Mouse (Mus musculus) bone marrow, adult 2 months (tissue): ENCODE measurements at regions not wholly inside any gene's neighbourhood (a gene's known extent, or its start where the extent isn't known, plus 50 kb on each side); places are given as distances from the start of the nearest gene placed in this dataset.

Source experiments
- H3K27ac ChIP-seq: fragments of 200-500 bp; 2 replicates; pipeline ENCODE4 v1.5.1; 2012; ENCODE audit warnings: low read depth, mild to moderate bottlenecking, control low read depth, inconsistent platforms, low read length; ENCODE audit not compliant: control insufficient read depth, poor library complexity, insufficient read depth
- H3K4me1 ChIP-seq: fragments of 200-500 bp; 2 replicates; pipeline ENCODE4 v1.6.1; 2011; ENCODE audit warnings: low read length; ENCODE audit not compliant: control insufficient read depth, insufficient read depth
- H3K4me3 ChIP-seq: fragments of 200-500 bp; replicated peaks from 2 replicates; pipeline ENCODE3; 2011; ENCODE audit warnings: mild to moderate bottlenecking, low read depth, low read length, control low read depth; ENCODE audit not compliant: control insufficient read depth
- CTCF ChIP-seq: fragments of 200-500 bp; IDR thresholded peaks from 2 replicates; pipeline ENCODE4 v1.5.1; 2011; ENCODE audit warnings: low read length, control low read depth; ENCODE audit not compliant: control insufficient read depth, insufficient read depth
- POLR2A ChIP-seq: fragments of 200-500 bp; IDR thresholded peaks from 2 replicates; pipeline ENCODE4 v1.6.1; 2011; ENCODE audit warnings: low read depth, mild to moderate bottlenecking, control low read depth, low read length, borderline replicate concordance; ENCODE audit not compliant: control insufficient read depth
- WGBS: fragments of 180-500 bp; shearing (Covaris S2); methylation state at CpG from one replicate; pipeline ENCODE4 v1.1.7; 2018; 5-methylcytosine and 5-hydroxymethylcytosine counted together

GRCm38 (mm10) chr3:52499581-52499980, 231.4 kb downstream of the Foxo1 start:
- no peak overlapping the region for H3K27ac ChIP-seq
- no peak overlapping the region for H3K4me3 ChIP-seq
- H3K4me1 ChIP-seq: peaks cover 6% of the 10 kb centered on the region
- 82% methylated on average over 1 of the region's 1 CpGs for WGBS
- TF ChIP-seq POLR2A (no peak), CTCF (no peak)

GRCm38 (mm10) chr3:52498506-52499228, 230.5 kb downstream of the Foxo1 start:
- H3K4me3 ChIP-seq: no peak overlapping the region
- H3K4me1 ChIP-seq: peaks cover 6% of the 10 kb centered on the region
- H3K27ac ChIP-seq: no peak overlapping the region
- WGBS: 52% methylated on average over 15 of the region's 15 CpGs
- TF ChIP-seq POLR2A (no peak), CTCF (no peak)

GRCm38 (mm10) chr3:52496965-52497364, 228.8 kb downstream of the Foxo1 start:
- Histone ChIP-seq H3K27ac (no peak overlapping the region), H3K4me3 (no peak overlapping the region), H3K4me1 (peaks cover 6% of the 10 kb centered on the region)
- TF ChIP-seq CTCF: no peak
- WGBS: 69% methylated on average over 4 of the region's 4 CpGs

GRCm38 (mm10) chr3:52495401-52495800, 227.3 kb downstream of the Foxo1 start:
- TF ChIP-seq POLR2A (no peak), CTCF (no peak)
- H3K4me1 ChIP-seq: peaks cover 6% of the 10 kb centered on the region

GRCm38 (mm10) chr3:52494924-52495323, 226.8 kb downstream of the Foxo1 start:
- TF ChIP-seq CTCF: no peak
- TF ChIP-seq POLR2A: no peak
- 76% methylated on average over 2 of the region's 2 CpGs for WGBS
- H3K27ac ChIP-seq: no peak overlapping the region
- H3K4me1 ChIP-seq: peaks cover 6% of the 10 kb centered on the region
- no peak overlapping the region for H3K4me3 ChIP-seq

More at GRCm38 (mm10) chr3:52495401-52495800, 227.3 kb downstream of the Foxo1 start:
- Histone ChIP-seq H3K27ac (no peak overlapping the region), H3K4me3 (no peak overlapping the region)

GRCm38 (mm10) chr3:52479186-52479585, 211.1 kb downstream of the Foxo1 start:
- WGBS: 60% methylated on average over 5 of the region's 5 CpGs
- Histone ChIP-seq H3K27ac (no peak overlapping the region), H3K4me1 (peaks cover 2% of the 10 kb centered on the region; the same call in 1 of the 2 replicates), H3K4me3 (no peak overlapping the region)
- TF ChIP-seq POLR2A: no peak
- TF ChIP-seq CTCF: no peak

GRCm38 (mm10) chr3:52469900-52470299, 201.8 kb downstream of the Foxo1 start:
- Histone ChIP-seq H3K4me1 (no peaks in the 10 kb centered on the region; the same call in 1 of the 2 replicates), H3K27ac (no peak overlapping the region), H3K4me3 (no peak overlapping the region)
- WGBS: 64% methylated on average over 4 of the region's 4 CpGs
- no peak for TF ChIP-seq CTCF
- no peak for TF ChIP-seq POLR2A

- TF ChIP-seq POLR2A (no peak), CTCF (no peak)
- 53% methylated on average over 5 of the region's 5 CpGs for WGBS
- Histone ChIP-seq H3K4me1 (no peaks in the 10 kb centered on the region; the same call in 1 of the 2 replicates), H3K4me3 (no peak overlapping the region), H3K27ac (no peak overlapping the region)
Observed at GRCm38 (mm10) chr3:52469397-52469796, 201.3 kb downstream of the Foxo1 start.

- Histone ChIP-seq H3K4me3 (no peak overlapping the region), H3K4me1 (no peaks in the 10 kb centered on the region; the same call in 1 of the 2 replicates), H3K27ac (no peak overlapping the region)
- TF ChIP-seq POLR2A: no peak
- no peak for TF ChIP-seq CTCF
- 62% methylated on average over 8 of the region's 8 CpGs for WGBS
Observed at GRCm38 (mm10) chr3:52468326-52468725, 200.2 kb downstream of the Foxo1 start.
